Mouse (Mus musculus): Measurements from ENCODE around the gene Mettl25.
A peak's percentile ranks its signal among the peaks of the same experiment; 100 is the strongest.

The Mettl25 gene

DNA sequence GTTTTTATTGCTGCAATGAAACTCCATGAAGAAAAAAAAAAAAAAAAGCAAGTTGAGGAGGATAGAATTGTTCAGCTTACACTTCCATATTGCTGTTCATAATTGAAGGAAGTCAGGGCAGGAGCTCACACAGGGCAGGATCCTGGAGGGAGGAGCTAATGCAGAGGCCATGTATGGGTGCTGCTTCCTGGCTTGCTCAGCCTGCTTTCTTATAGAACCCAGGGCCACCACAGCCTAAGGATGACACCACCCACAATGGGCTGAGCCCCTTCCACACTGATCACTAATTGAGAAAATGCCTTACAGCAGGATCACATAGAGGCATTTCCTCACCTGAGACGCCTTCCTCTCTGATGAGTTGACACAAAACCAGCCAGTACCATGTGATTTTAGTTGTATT is 95.2 kb downstream of the Mettl25 start:
- no peak for DNase-seq

DNA sequence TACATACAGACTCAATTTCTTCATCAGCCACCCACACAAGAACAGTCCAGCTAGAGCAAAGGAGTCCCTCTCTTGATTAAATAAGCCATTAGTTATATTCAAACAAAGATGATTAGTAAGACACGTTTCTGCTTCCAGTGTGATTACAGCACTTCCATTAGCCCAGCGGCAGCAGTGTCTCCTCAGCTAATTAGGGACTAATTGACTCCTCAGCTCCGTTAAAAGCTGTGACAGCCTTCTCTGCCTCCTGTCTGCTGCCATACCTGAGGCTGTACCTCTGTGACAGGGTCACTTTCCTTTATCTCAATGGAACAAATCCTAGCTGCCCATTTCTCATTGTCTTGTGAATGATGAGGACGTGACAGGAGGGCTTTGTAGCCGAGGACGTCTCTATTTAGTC is 99.4 kb downstream of the Mettl25 start:
- no peak for DNase-seq

DNA sequence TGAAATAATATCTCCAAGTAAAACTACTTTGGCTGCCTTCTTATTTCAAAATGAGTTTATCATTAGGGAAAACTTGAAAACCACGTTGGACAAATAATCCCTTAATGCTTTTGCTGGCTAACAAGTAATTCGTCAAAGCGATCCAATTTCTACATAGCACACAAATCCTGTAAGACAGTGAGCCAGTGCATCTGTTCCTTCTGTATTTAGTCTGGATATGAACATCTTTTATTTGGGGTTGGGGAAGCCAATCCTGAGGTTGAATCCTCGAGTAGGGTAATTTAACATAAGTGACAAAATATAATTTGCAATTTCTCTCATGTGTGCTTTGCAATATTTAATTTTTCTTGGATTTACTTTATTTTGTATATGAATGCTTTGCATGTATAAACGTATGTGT is 102.2 kb downstream of the Mettl25 start:
- DNase-seq, result no peak

GRCm38 (mm10) chr10:105727798-105728197 is 113.4 kb downstream of the Mettl25 start:
- DNase-seq, result no peak

GRCm38 (mm10) chr10:105727353-105727752 is 113.8 kb downstream of the Mettl25 start:
- no peak for DNase-seq

- peak; percentile 11 for DNase-seq
These were observed 126.3 kb downstream of the Mettl25 start for GRCm38 (mm10) chr10:105714844-105715243.

GRCm38 (mm10) chr10:105714366-105714765 is 126.8 kb downstream of the Mettl25 start:
- DNase-seq, result no peak

- no peak for DNase-seq
These were observed 128.0 kb downstream of the Mettl25 start for GRCm38 (mm10) chr10:105713222-105713621.
